Mouse (Mus musculus) MEL (cell line): ENCODE data around the gene Sv2a. TPM values are rescaled to one million over a fixed set of nuclear protein-coding genes. Genes with fewer than 3 reads are reported as not detected.

ENCODE experiments used
- DNase-seq: peaks from one replicate; pipeline ENCODE4 v3.0.0; 2011; ENCODE audit warnings: low read depth, low spot score
- H3K27ac ChIP-seq: 2 replicates; pipeline ENCODE4 v1.5.1; 2012; ENCODE audit warnings: low read depth, mild to moderate bottlenecking, control low read depth, low read length, moderate library complexity; ENCODE audit not compliant: control insufficient read depth
- H3K27me3 ChIP-seq, 2 experiments: fragments of 150-350 bp in 1 of 2; sonication (generic) in 1 of 2; 2 replicates each; pipeline ENCODE4 v1.6.1; 2012; ENCODE audit warnings: low read length in 2 of 2, mild to moderate bottlenecking in 2 of 2, improper control_type of control experiment in 1 of 2, moderate library complexity in 1 of 2; ENCODE audit not compliant: insufficient read depth in 2 of 2, control insufficient read depth in 1 of 2
- H3K36me3 ChIP-seq, 2 experiments: 2 replicates each; pipeline ENCODE4 v1.6.1; 2012 to 2014; ENCODE audit warnings: low read length in 2 of 2, improper control_type of control experiment in 1 of 2, inconsistent platforms in 1 of 2, mild to moderate bottlenecking in 1 of 2; ENCODE audit not compliant: insufficient read depth in 2 of 2, control insufficient read depth in 1 of 2
- H3K4me1 ChIP-seq, 2 experiments: fragments of 150-350 bp in 1 of 2; sonication (generic) in 1 of 2; 2 replicates each; pipeline ENCODE4 v1.6.1; 2012; ENCODE audit warnings: low read length in 2 of 2, improper control_type of control experiment in 1 of 2, mild to moderate bottlenecking in 1 of 2; ENCODE audit not compliant: insufficient read depth in 2 of 2, control insufficient read depth in 1 of 2
- H3K4me3 ChIP-seq, 2 experiments: fragments of 150-350 bp in 1 of 2; sonication (generic) in 1 of 2; 2 replicates each; pipeline ENCODE4 v1.5.1; 2012; ENCODE audit warnings: low read depth in 2 of 2, low read length in 2 of 2, mild to moderate bottlenecking in 2 of 2, moderate library complexity in 2 of 2, control low read depth in 1 of 2, improper control_type of control experiment in 1 of 2; ENCODE audit not compliant: control insufficient read depth in 1 of 2, insufficient read depth in 1 of 2
- H3K79me2 ChIP-seq: 2 replicates; pipeline ENCODE4 v1.6.1; 2012; ENCODE audit warnings: mild to moderate bottlenecking, low read length, moderate library complexity; ENCODE audit not compliant: control insufficient read depth, poor library complexity, insufficient read depth
- H3K9ac ChIP-seq: 2 replicates; pipeline ENCODE4 v1.6.1; 2012; ENCODE audit warnings: low read depth, mild to moderate bottlenecking, control low read depth, low read length, moderate library complexity; ENCODE audit not compliant: control insufficient read depth, poor library complexity, severe bottlenecking
- H3K9me3 ChIP-seq: fragments of 150-350 bp; sonication (generic); replicated peaks from 2 replicates; pipeline ENCODE4 v1.6.1; 2012; ENCODE audit warnings: mild to moderate bottlenecking, low read length, improper control_type of control experiment, moderate library complexity; ENCODE audit not compliant: insufficient read depth
- CHD1 ChIP-seq: IDR thresholded peaks from 2 replicates; pipeline ENCODE4 v1.6.1; 2012; ENCODE audit warnings: low read depth, mild to moderate bottlenecking, inconsistent platforms, low read length, improper control_type of control experiment
- CTCF ChIP-seq, 3 experiments: IDR thresholded peaks in 2 of 3; conservative IDR thresholded peaks in 1 of 3; 2 replicates each; pipeline ENCODE4 v1.5.1; 2011 to 2012; ENCODE audit warnings: low read length in 3 of 3, low read depth in 2 of 3, mild to moderate bottlenecking in 2 of 3, improper control_type of control experiment in 1 of 3, inconsistent platforms in 1 of 3, mixed read lengths in 1 of 3, moderate library complexity in 1 of 3; ENCODE audit not compliant: control insufficient read depth in 1 of 3, insufficient read depth in 1 of 3, poor library complexity in 1 of 3, severe bottlenecking in 1 of 3
- E2F4 ChIP-seq: IDR thresholded peaks from 2 replicates; pipeline ENCODE4 v1.6.1; 2011; ENCODE audit warnings: low read depth, low read length, improper control_type of control experiment, borderline replicate concordance
- ELF1 ChIP-seq: IDR thresholded peaks from 2 replicates; pipeline ENCODE4 v1.6.1; 2014; ENCODE audit warnings: low read depth, mild to moderate bottlenecking, inconsistent platforms, low read length, improper control_type of control experiment, moderate library complexity
- ETS1 ChIP-seq: IDR thresholded peaks from 2 replicates; pipeline ENCODE4 v1.6.1; 2012; ENCODE audit warnings: low read depth, mild to moderate bottlenecking, inconsistent platforms, low read length, improper control_type of control experiment, moderate library complexity
- GATA1 ChIP-seq: IDR thresholded peaks from 2 replicates; pipeline ENCODE4 v1.6.1; 2011; ENCODE audit warnings: low read depth, low read length, improper control_type of control experiment
- KAT2A ChIP-seq: conservative IDR thresholded peaks from 2 replicates; pipeline ENCODE4 v1.6.1; 2012; ENCODE audit warnings: low read depth, low read length, improper control_type of control experiment, inconsistent platforms
- MAX ChIP-seq: IDR thresholded peaks from 2 replicates; pipeline ENCODE4 v1.6.1; 2011; ENCODE audit warnings: low read length, improper control_type of control experiment
- MAZ ChIP-seq: IDR thresholded peaks from 2 replicates; pipeline ENCODE4 v1.6.1; 2012; ENCODE audit warnings: low read depth, mild to moderate bottlenecking, inconsistent platforms, low read length, improper control_type of control experiment
- NELFE ChIP-seq: IDR thresholded peaks from 2 replicates; pipeline ENCODE4 v1.6.1; 2011; ENCODE audit warnings: low read depth, low read length, improper control_type of control experiment
- NRF1 ChIP-seq: IDR thresholded peaks from 2 replicates; pipeline ENCODE4 v1.6.1; 2014; ENCODE audit warnings: low read depth, mild to moderate bottlenecking, inconsistent platforms, low read length, improper control_type of control experiment, moderate library complexity; ENCODE audit not compliant: poor library complexity, insufficient read depth, severe bottlenecking
- POLR2A ChIP-seq, 2 experiments: IDR thresholded peaks; 2 replicates each; pipeline ENCODE4 v1.6.1; 2011 to 2012; ENCODE audit warnings: low read length in 2 of 2, mild to moderate bottlenecking in 2 of 2, control low read depth in 1 of 2, improper control_type of control experiment in 1 of 2, low read depth in 1 of 2, moderate library complexity in 1 of 2; ENCODE audit not compliant: control insufficient read depth in 1 of 2, insufficient read depth in 1 of 2, poor library complexity in 1 of 2
- RCOR1 ChIP-seq: IDR thresholded peaks from 2 replicates; pipeline ENCODE4 v1.6.1; 2012; ENCODE audit warnings: low read depth, mild to moderate bottlenecking, inconsistent platforms, low read length, improper control_type of control experiment
- TAL1 ChIP-seq: IDR thresholded peaks from 2 replicates; pipeline ENCODE4 v1.6.1; 2012; ENCODE audit warnings: mild to moderate bottlenecking, inconsistent platforms, low read length, moderate library complexity, mixed read lengths
- TBP ChIP-seq: IDR thresholded peaks from 2 replicates; pipeline ENCODE4 v1.8.0; 2011; ENCODE audit warnings: low read depth, low read length, improper control_type of control experiment
- TCF12 ChIP-seq: IDR thresholded peaks from 2 replicates; pipeline ENCODE4 v1.6.1; 2014; ENCODE audit warnings: low read depth, mild to moderate bottlenecking, inconsistent platforms, low read length, improper control_type of control experiment, moderate library complexity
- UBTF ChIP-seq: IDR thresholded peaks from 2 replicates; pipeline ENCODE4 v1.6.1; 2012; ENCODE audit warnings: low read depth, mild to moderate bottlenecking, inconsistent platforms, low read length, improper control_type of control experiment, moderate library complexity, borderline replicate concordance; ENCODE audit not compliant: insufficient read depth
- USF1 ChIP-seq: IDR thresholded peaks from 2 replicates; pipeline ENCODE4 v1.6.1; 2014; ENCODE audit warnings: low read depth, mild to moderate bottlenecking, inconsistent platforms, low read length, improper control_type of control experiment, moderate library complexity
- ZC3H11A ChIP-seq: IDR thresholded peaks from 2 replicates; pipeline ENCODE4 v1.6.1; 2012; ENCODE audit warnings: low read depth, mild to moderate bottlenecking, inconsistent platforms, low read length, improper control_type of control experiment
- ZKSCAN1 ChIP-seq: IDR thresholded peaks from 2 replicates; pipeline ENCODE4 v1.6.1; 2012; ENCODE audit warnings: low read depth, mild to moderate bottlenecking, inconsistent platforms, low read length, improper control_type of control experiment, moderate library complexity
- ZNF384 ChIP-seq: IDR thresholded peaks from 2 replicates; pipeline ENCODE4 v1.6.1; 2012; ENCODE audit warnings: low read depth, mild to moderate bottlenecking, inconsistent platforms, low read length, improper control_type of control experiment
- polyA plus RNA-seq, 2 experiments: library from polyadenylated mRNA; stranded (reverse) in 1 of 2; unstranded in 1 of 2; fragments of >175 nt in 1 of 2; fragments of >200 nt in 1 of 2; gene quantifications; 2 replicates each; pipeline versions ENCODE4 v1.2.1 to v1.2.4; 2012; ENCODE audit warnings: low replicate concordance in 2 of 2, low read depth in 1 of 2; ENCODE audit not compliant: insufficient read length in 2 of 2, insufficient read depth in 1 of 2, missing spikeins in 1 of 2
- total RNA-seq: library from RNA; depleted of rRNA; stranded (reverse); fragments of 300-350 nt; gene quantifications from 2 replicates; pipeline ENCODE4 v1.2.3, GENCODE M21; 2012

Sv2a gene
- total and polyA plus RNA-seq, 3 experiments = 0.77 to 3.3 TPM; not detected in 1

GRCm38 (mm10) chr3:96219191-96219641, 38.3 kb downstream of the Sv2a start:
- DNase-seq = no peak
- Histone ChIP-seq H3K9ac (peak overlapping the region; percentile 84), H3K27ac (peak overlapping the region; percentile 99), H3K36me3 (peaks cover 0 to 31% of the 10 kb centered on the region in 2 experiments; a peak in 2 of 4 replicates), H3K79me2 (peaks cover 18% of the 10 kb centered on the region; the same call in 1 of the 2 replicates), H3K4me3 (peak overlapping the region; percentile 61 to 68), H3K27me3 (peaks cover 0 to 6% of the 10 kb centered on the region in 2 experiments; a peak in 3 of 4 replicates), H3K4me1 (peaks cover 0 to 19% of the 10 kb centered on the region in 2 experiments; a peak in 3 of 4 replicates), H3K9me3 (no peaks in the 10 kb centered on the region)
- TF ChIP-seq UBTF = no peak
- TF ChIP-seq ETS1 = no peak
- TF ChIP-seq KAT2A = no peak
- TF ChIP-seq ELF1 = no peak
- TF ChIP-seq MAX = no peak
- TF ChIP-seq CTCF (IDR thresholded peaks at IDR 0.05 in 2 of 3, conservative IDR thresholded peaks at IDR 0.05 in 1 of 3; ENCODE audit: control insufficient read depth in 1 of 3, insufficient read depth in 1 of 3, low read depth in 2 of 3, low read length in 3 of 3, poor library complexity in 1 of 3, severe bottlenecking in 1 of 3) = peak in 2 of 3 experiments; percentile 7 to 41; a peak in 2 of 6 replicates
- no peak for TF ChIP-seq NELFE
- no peak for TF ChIP-seq RCOR1
- TF ChIP-seq MAZ = no peak
- no peak for TF ChIP-seq TAL1
- no peak for TF ChIP-seq NRF1
- no peak for TF ChIP-seq CHD1
- TF ChIP-seq POLR2A (IDR thresholded peaks at IDR 0.05; ENCODE audit: control insufficient read depth in 1 of 2, insufficient read depth in 1 of 2, low read depth in 1 of 2, low read length in 2 of 2, poor library complexity in 1 of 2) = 0 out of 4 replicates have a peak, but pooled peaks of 1 of the 2 experiments have one; percentile 2
- TF ChIP-seq TCF12 = no peak
- TF ChIP-seq ZC3H11A = no peak
- no peak for TF ChIP-seq GATA1
- TF ChIP-seq ZNF384 = no peak

DNA sequence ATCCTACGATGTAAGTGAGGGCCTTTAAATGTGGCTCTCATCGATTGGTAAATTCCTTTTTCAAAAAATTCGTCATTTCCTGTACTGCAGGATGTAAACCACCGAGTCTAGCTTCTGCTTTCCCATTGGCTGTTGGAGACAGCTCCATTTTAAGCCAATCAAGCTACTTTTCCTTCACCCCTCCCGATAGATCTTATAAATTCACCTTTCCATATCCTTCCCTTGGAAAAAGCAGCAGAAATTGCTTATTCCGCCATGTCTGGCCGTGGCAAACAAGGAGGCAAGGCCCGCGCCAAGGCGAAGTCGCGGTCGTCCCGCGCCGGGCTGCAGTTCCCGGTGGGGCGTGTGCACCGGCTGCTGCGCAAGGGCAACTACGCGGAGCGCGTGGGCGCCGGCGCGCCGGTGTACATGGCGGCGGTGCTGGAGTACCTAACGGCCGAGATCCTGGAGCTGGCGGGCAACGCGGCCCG, 38.7 kb downstream of the Sv2a start, which contains the start of the genes Bola1 and Hist2h2ab:
Gene Bola1, minus strand, starts transcription at position 49 of the 470 bp plus-strand sequence.
Gene Hist2h2ab, plus strand, starts transcription at position 205 of the 470 bp plus-strand sequence.
- TF ChIP-seq E2F4 = no peak
- TF ChIP-seq TAL1 = no peak; the same call in 1 of the 2 replicates
- peak; percentile 98 for TF ChIP-seq TBP
- TF ChIP-seq ZKSCAN1 = no peak
- peak; percentile 28 for TF ChIP-seq GATA1
- no peak for TF ChIP-seq UBTF
- no peak for TF ChIP-seq RCOR1
- TF ChIP-seq USF1 = no peak
- TF ChIP-seq POLR2A (IDR thresholded peaks at IDR 0.05; ENCODE audit: control insufficient read depth in 1 of 2, insufficient read depth in 1 of 2, low read depth in 1 of 2, low read length in 2 of 2, poor library complexity in 1 of 2) = peak in 1 of 2 experiments; percentile 90; a peak in 3 of 4 replicates
- peaks cover 0 to 20% of the 10 kb centered on the region in 2 experiments; a peak in 3 of 4 replicates for H3K4me1 ChIP-seq
- peaks cover 18% of the 10 kb centered on the region; the same call in 1 of the 2 replicates for H3K79me2 ChIP-seq
- H3K27me3 ChIP-seq = peaks cover 0 to 2% of the 10 kb centered on the region in 2 experiments; a peak in 2 of 4 replicates
- peaks cover 0 to 31% of the 10 kb centered on the region in 2 experiments; a peak in 2 of 4 replicates for H3K36me3 ChIP-seq
- H3K4me3 ChIP-seq = peak within 1 kb of the TSS; percentile 61 to 68
- no peaks in the 10 kb centered on the region for H3K9me3 ChIP-seq
- H3K9ac ChIP-seq = peak within 1 kb of the TSS; percentile 88
- H3K27ac ChIP-seq = peak within 1 kb of the TSS; percentile 99
- DNase-seq = peak; percentile 99
